In genomic region chr6:143482272-143482671, GRCm38 (mm10) we compare ENCODE assay signal across 17 mouse cellular contexts.
A peak's percentile ranks its signal among the peaks of the same experiment; 100 is the strongest.
DNase-seq lines count a peak whose midpoint lies in the region; ATAC-seq and TF ChIP-seq lines count a peak whose summit lies in the region.
"Had no signal": no experiment of that assay in that cellular context is flagged by ENCODE, and none has a peak within 500 bp of the region (broad histone marks: within the 10 kb centered on the region; RNA-seq: fewer than 3 reads in every experiment).

No protein-coding gene starts in this region.

- H3K9ac ChIP-seq in liver, embryonic 14.5 days (replicated peaks) = no peak overlapping the region
- H3K9ac ChIP-seq in liver, embryonic 11.5 days (ENCODE audit: low read depth, low read length) = no peak overlapping the region
- no peak overlapping the region for H3K9ac ChIP-seq in stomach, postnatal 0 days (ENCODE audit: low read length)
- H3K9ac ChIP-seq: embryonic facial prominence, embryonic 12.5 days; forebrain, embryonic 12.5 days; midbrain, embryonic 12.5 days; stomach, embryonic 15.5 days had no signal

- H3K4me3 ChIP-seq in gastrocnemius, adult 2 months = no peak overlapping the region
- no peak overlapping the region for H3K4me3 ChIP-seq in liver, embryonic 14.5 days (ENCODE audit: insufficient read depth in 1 of 2, low read depth in 2 of 2, low read length in 2 of 2)
- no peak overlapping the region for H3K4me3 ChIP-seq in liver, embryonic 11.5 days (ENCODE audit: low read depth, low read length)
- no peak overlapping the region for H3K4me3 ChIP-seq in stomach, postnatal 0 days (ENCODE audit: low read depth, low read length)
- H3K4me3 ChIP-seq: embryonic facial prominence, embryonic 12.5 days; forebrain, embryonic 12.5 days; midbrain, embryonic 12.5 days; stomach, embryonic 15.5 days had no signal

- no peaks in the 10 kb centered on the region for H3K27me3 ChIP-seq in liver, embryonic 14.5 days (ENCODE audit: control insufficient read depth, insufficient read depth, low read length)
- no peaks in the 10 kb centered on the region for H3K27me3 ChIP-seq in liver, embryonic 11.5 days (replicated peaks; ENCODE audit: control insufficient read depth, insufficient read depth, low read length)
- H3K27me3 ChIP-seq in stomach, postnatal 0 days (ENCODE audit: control insufficient read depth, insufficient read depth, low read length) = no peaks in the 10 kb centered on the region
- H3K27me3 ChIP-seq: embryonic facial prominence, embryonic 12.5 days; forebrain, embryonic 12.5 days; midbrain, embryonic 12.5 days; stomach, embryonic 15.5 days had no signal

- no peaks in the 10 kb centered on the region for H3K36me3 ChIP-seq in liver, embryonic 14.5 days (replicated peaks; ENCODE audit: control insufficient read depth, insufficient read depth, low read depth)
- H3K36me3 ChIP-seq in liver, embryonic 11.5 days (ENCODE audit: control insufficient read depth, insufficient read depth, low read length) = no peaks in the 10 kb centered on the region
- no peaks in the 10 kb centered on the region for H3K36me3 ChIP-seq in stomach, postnatal 0 days (ENCODE audit: control insufficient read depth, insufficient read depth, low read length)
- H3K36me3 ChIP-seq: embryonic facial prominence, embryonic 12.5 days; forebrain, embryonic 12.5 days; midbrain, embryonic 12.5 days; stomach, embryonic 15.5 days had no signal

- 69% methylated on average over 4 of the region's 4 CpGs for WGBS in liver, embryonic 14.5 days (ENCODE audit: insufficient replicate concordance)
- WGBS in liver, embryonic 11.5 days = 72% methylated on average over 4 of the region's 4 CpGs
- 85% methylated on average over 4 of the region's 4 CpGs for WGBS in stomach, postnatal 0 days

- H3K4me2 ChIP-seq in liver, embryonic 14.5 days (ENCODE audit: low read depth) = no peak overlapping the region
- no peak overlapping the region for H3K4me2 ChIP-seq in liver, embryonic 11.5 days
- H3K4me2 ChIP-seq in stomach, postnatal 0 days (replicated peaks; ENCODE audit: low read depth) = no peak overlapping the region
- H3K4me2 ChIP-seq: embryonic facial prominence, embryonic 12.5 days; forebrain, embryonic 12.5 days; midbrain, embryonic 12.5 days; stomach, embryonic 15.5 days had no signal

- ATAC-seq in liver, embryonic 14.5 days (ENCODE audit: insufficient read depth) = no peak
- ATAC-seq in liver, embryonic 11.5 days (replicated peaks; ENCODE audit: low FRiP score) = no peak
- no peak for ATAC-seq in stomach, postnatal 0 days (ENCODE audit: low FRiP score, low TSS enrichment)

- H3K27ac ChIP-seq in gastrocnemius, adult 2 months = no peak overlapping the region
- H3K27ac ChIP-seq in liver, embryonic 14.5 days = no peak overlapping the region
- H3K27ac ChIP-seq in liver, embryonic 11.5 days (ENCODE audit: low read depth, low read length) = no peak overlapping the region
- no peak overlapping the region for H3K27ac ChIP-seq in stomach, postnatal 0 days (replicated peaks)
- H3K27ac ChIP-seq: embryonic facial prominence, embryonic 12.5 days; forebrain, embryonic 12.5 days; midbrain, embryonic 12.5 days; stomach, embryonic 15.5 days had no signal

- H3K9me3 ChIP-seq in liver, embryonic 14.5 days (ENCODE audit: control insufficient read depth, low read length) = no peaks in the 10 kb centered on the region
- no peaks in the 10 kb centered on the region for H3K9me3 ChIP-seq in liver, embryonic 11.5 days (ENCODE audit: control insufficient read depth, low read length)
- H3K9me3 ChIP-seq in stomach, postnatal 0 days (ENCODE audit: control insufficient read depth, low read length) = no peaks in the 10 kb centered on the region
- H3K9me3 ChIP-seq: embryonic facial prominence, embryonic 12.5 days; midbrain, embryonic 12.5 days; stomach, embryonic 15.5 days had no signal

- no peak for DNase-seq in gastrocnemius, adult 2 months
- no peak for DNase-seq in gastrocnemius, postnatal 4 days (ENCODE audit: low spot score in 2 of 2)
- no peak for DNase-seq in liver, embryonic 14.5 days (ENCODE audit: low read depth in 3 of 3, low spot score in 3 of 3)
- DNase-seq in liver, embryonic 11.5 days (ENCODE audit: low spot score) = no peak
- peak; percentile 20 for DNase-seq in thymus, postnatal 4 days
- DNase-seq in thymus, postnatal 0 days (ENCODE audit: low spot score) = no peak
- no peak for DNase-seq in stomach, postnatal 0 days (ENCODE audit: low spot score)
- DNase-seq in cerebellum, adult 11 months = no peak
- DNase-seq: adrenal gland, adult 8-10 months; cerebellum, postnatal 36 days; kidney, postnatal 14 days; lung, postnatal 10 days; right cerebral cortex, postnatal 4 days had no signal

- TF ChIP-seq EP300 in liver, embryonic 14.5 days (IDR thresholded peaks at IDR 0.05; ENCODE audit: low read depth) = no peak
- TF ChIP-seq EP300 in stomach, postnatal 0 days (optimal IDR thresholded peaks at IDR 0.05) = no peak

- H3K4me1 ChIP-seq in liver, embryonic 14.5 days (replicated peaks; ENCODE audit: control insufficient read depth in 2 of 2, insufficient read depth in 2 of 2, low read length in 1 of 2) = peaks cover 0 to 2% of the 10 kb centered on the region in 2 experiments; a peak in 1 of 4 replicates
- H3K4me1 ChIP-seq in liver, embryonic 11.5 days (replicated peaks; ENCODE audit: control insufficient read depth, insufficient read depth, low read length) = no peaks in the 10 kb centered on the region
- H3K4me1 ChIP-seq in stomach, postnatal 0 days (replicated peaks; ENCODE audit: control insufficient read depth, insufficient read depth) = no peaks in the 10 kb centered on the region
- H3K4me1 ChIP-seq: embryonic facial prominence, embryonic 12.5 days; forebrain, embryonic 12.5 days; midbrain, embryonic 12.5 days; stomach, embryonic 15.5 days had no signal

- intact Hi-C loops in gastrocnemius, adult 2 months (cut with DNase I) = no loop called here

- TF ChIP-seq CTCF in gastrocnemius, adult 2 months (IDR thresholded peaks at IDR 0.05) = peak; percentile 31
- TF ChIP-seq CTCF in liver, embryonic 14.5 days (IDR thresholded peaks at IDR 0.05; ENCODE audit: low read depth) = peak; percentile 51
- peak; percentile 48 for TF ChIP-seq CTCF in stomach, postnatal 0 days (IDR thresholded peaks at IDR 0.05; ENCODE audit: low read depth)
